Mouse (Mus musculus) neutrophil, adult 5-6 weeks (primary cell): ENCODE results near the gene Dnajc24. TPM values are rescaled to one million over a fixed set of nuclear protein-coding genes. Genes with fewer than 3 reads are reported as not detected.

ENCODE experiments used
- total RNA-seq: library from RNA; stranded (forward); fragments of 200-1000 nt; gene quantifications from 2 replicates; pipeline ENCODE4 v1.2.3, GENCODE M21; 2017

Gene Dnajc24
- total RNA-seq, 1 experiment from 2014 or later = 6.6 TPM

Other genes with a start within 250 kb of the Dnajc24 start
- gene Elp4, start 99.0 kb downstream of the Dnajc24 start, total RNA-seq = 8.8 and 18.2 TPM in 2 replicates
- 13.3 and 17.3 TPM in 2 replicates for gene Immp1l, start 98.9 kb downstream of the Dnajc24 start, total RNA-seq